Mouse (Mus musculus): ENCODE measurements around the gene Six1.
"Not testable (repeated sequence)": the region's sequence is repeated elsewhere in the genome, so short reads cannot be mapped to it uniquely, and the experiment has no call there.

Gene Six1

DNA sequence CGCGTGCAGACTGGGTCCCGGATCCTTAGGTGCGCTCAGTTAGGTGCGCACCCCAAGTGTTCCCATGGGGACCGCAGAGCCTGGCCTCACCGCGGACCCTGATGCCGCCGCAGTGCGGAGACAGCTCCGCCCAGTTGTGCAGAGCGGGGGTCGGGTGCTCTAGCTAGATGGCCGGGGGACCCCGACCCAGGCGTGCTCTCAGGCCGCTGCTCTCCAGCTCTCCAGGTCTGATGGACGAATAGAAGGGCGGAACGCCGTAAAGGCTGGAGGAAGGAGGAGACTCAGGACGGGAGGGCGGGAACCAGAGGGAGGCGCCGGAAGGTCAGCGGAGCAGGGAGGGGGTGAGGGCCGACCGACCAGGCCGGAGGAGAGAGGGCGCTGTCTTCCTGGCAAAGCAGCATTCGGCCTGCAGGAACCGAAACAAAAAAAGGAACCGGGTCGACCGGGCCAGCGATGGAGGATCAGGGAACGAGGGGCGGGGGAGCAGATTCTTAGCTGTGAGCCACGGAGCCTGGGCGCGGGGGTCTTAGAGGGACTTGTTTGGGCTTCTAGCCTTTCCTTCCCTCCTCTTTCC, at the start of gene Six1:
Six1 (minus strand) TSS at position 220 of the 574 bp plus-strand sequence.
- DNase-seq (ENCODE audit: low spot score in 2 of 2) = peak in 1 of 2 experiments; percentile 9

GRCm38 (mm10) chr12:73098593-73098992, 44.9 kb upstream of the Six1 start:
- DNase-seq (ENCODE audit: low spot score in 2 of 2) = no peak

DNA sequence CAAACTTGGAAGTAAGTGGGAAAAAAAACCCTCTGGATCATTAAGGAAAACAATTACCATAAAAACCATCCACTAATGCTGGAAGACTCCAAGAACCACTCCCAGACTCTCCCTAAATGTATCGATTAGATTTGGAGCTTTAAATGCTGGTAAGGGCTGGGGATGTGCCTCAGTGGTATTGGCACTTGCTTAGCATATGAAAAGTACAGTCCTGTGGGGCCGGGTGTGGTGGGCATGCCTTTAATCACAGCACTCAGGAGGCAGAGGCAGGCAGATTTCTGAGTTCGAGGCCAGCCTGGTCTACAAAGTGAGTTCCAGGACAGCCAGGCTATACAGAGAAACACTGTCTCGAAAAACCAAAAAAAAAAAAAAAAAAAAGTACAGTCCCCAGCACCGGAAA, 42.5 kb upstream of the Six1 start:
- DNase-seq (ENCODE audit: low spot score in 2 of 2) = not testable (repeated sequence)

DNA sequence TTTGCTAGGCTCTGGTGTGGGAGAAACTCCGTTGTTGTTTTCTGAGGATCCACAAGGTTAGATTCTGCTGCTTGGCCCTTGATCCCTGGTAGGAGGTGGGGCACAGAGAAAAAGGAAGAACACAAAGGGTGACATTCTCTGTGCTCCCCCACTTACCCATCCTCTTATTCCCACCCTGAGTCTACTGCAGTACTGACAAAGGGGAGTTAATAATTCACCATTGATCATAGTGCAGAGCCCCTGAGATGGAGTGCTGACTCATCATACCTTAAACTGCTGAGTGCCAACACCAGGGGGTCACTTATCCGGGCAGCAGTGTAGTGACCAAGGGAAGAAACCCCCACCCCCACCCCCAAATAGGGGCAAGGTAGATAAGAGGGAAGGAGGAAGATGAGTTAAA, 40.9 kb upstream of the Six1 start:
- DNase-seq (ENCODE audit: low spot score in 2 of 2) = no peak

- DNase-seq (ENCODE audit: low spot score in 2 of 2) = no peak
Observed at GRCm38 (mm10) chr12:73094189-73094588, 40.5 kb upstream of the Six1 start.

DNA sequence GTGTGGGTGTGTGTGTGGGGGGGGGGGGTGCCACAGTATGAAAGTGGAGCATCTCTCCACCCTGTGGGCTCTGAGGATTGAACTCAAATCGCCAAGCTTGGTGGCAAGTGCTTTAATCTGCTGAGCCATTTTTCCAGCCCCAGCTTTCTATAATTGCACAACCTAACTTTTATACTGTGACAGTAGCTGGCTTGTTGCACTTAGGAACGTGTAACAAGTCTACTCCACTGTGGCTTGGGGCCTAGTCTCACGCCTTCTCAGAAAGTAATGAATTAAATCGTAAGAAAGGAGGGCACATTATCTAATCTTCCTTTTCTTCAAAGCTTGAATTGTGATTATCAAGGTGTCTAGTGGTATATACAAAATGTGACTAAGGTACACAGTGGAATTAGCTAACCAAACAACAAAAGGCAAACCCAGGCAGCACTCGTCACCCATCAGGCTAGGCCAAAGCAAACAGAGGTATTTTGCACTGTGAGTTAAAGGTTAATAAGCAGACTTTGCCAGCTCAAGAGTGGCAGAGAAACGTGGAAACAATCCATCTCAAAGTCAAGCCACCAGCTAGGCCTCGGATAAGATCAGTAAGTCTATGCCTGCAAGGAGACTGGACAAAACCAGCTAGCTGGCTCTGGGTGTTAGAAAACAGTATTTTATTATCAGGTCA, 37.1 kb upstream of the Six1 start:
- DNase-seq (ENCODE audit: low spot score in 2 of 2) = no peak

GRCm38 (mm10) chr12:73088911-73089310, 35.2 kb upstream of the Six1 start:
- DNase-seq (ENCODE audit: low spot score in 2 of 2) = no peak

- no peak for DNase-seq (ENCODE audit: low spot score in 2 of 2)
Observed at GRCm38 (mm10) chr12:73088500-73088899, 34.8 kb upstream of the Six1 start.

DNA sequence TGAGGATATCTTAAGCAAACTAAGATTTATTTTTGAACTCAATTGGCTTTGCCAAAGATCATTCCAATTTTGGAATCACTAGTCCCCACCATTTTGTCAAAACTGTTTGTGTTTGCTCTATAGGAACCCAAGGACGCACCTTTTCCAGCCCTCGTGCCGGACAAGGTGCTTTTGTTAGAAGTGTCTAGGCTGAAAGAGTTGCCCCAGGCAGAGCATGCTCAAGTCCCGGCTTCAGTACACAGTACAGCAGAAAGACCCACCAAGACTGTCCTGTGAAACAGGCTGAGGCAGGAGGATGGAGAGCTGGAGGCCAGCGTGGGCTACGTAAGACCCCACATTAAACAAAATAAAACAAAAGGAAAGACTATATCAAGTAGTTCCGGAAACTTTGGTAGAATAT, 33.4 kb upstream of the Six1 start:
- DNase-seq (ENCODE audit: low spot score in 2 of 2) = no peak

GRCm38 (mm10) chr12:73085739-73086630, 32.3 kb upstream of the Six1 start:
- no peak for DNase-seq (ENCODE audit: low spot score in 2 of 2)

- DNase-seq (ENCODE audit: low spot score in 2 of 2) = no peak
Observed at GRCm38 (mm10) chr12:73083773-73084172, 30.1 kb upstream of the Six1 start.

DNA sequence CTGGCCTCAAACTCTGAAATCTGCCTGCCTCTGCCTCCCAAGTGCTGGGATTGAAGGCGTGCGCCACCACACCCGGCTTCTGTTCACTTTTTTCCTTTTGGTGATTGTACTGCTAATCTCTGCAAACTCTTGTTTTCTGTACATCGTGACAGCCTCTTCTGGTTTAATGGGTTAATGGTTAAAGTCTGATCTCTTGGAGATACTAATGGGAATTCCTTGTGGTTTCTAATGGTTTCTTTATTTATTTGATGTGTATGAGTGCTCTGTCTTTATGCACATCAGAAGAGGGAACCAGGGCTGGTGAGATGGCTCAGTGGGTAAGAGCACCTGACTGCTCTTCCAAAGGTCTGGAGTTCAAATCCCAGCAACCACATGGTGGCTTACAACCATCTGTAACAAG, 28.1 kb upstream of the Six1 start:
- not testable (repeated sequence) for DNase-seq (ENCODE audit: low spot score in 2 of 2)

GRCm38 (mm10) chr12:73060805-73061410, 7.2 kb upstream of the Six1 start:
- DNase-seq (ENCODE audit: low spot score in 2 of 2) = no peak

DNA sequence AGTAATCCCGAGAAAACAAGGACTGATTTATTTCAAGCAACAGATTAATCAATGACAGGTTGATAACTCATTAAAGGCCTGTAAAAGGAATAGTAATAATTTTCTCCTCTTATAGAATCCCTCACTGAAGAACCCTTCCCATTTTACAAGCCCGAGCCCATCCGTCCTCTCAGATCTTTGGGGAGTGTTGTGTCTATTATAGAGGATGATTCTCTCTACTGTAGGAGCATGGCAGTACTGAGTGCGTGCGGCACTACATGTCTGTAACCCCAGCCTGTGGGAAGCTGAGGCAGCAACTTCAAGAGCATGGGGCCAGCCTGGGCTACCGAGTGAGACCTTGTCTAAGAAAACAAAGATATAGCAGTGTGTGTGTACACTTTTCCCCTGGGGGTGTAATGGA, 3.8 kb upstream of the Six1 start:
- DNase-seq (ENCODE audit: low spot score in 2 of 2) = no peak

DNA sequence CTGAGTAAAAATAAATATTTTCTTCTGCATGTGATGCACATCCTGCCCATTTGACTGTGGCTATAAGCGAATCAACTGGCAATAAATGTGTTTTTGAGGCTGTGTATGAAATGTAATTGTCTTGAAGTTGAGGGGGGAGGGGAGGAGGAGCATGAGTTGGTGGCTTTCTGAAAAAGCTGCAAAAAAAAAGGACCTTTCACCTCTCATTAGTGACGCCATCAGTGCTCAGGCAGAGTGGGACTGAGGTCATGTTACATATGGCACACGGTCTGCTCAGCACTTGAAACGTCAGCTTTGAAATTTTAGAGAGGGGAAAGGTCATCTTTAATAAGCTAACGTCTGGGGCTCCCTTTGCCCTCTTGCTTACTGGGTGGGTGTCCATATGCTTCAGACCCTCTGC, 1.8 kb upstream of the Six1 start:
- no peak for DNase-seq (ENCODE audit: low spot score in 2 of 2)

- DNase-seq (ENCODE audit: low spot score in 2 of 2) = no peak
Observed at GRCm38 (mm10) chr12:73054576-73055185, 994 bp upstream of the Six1 start.

- DNase-seq (ENCODE audit: low spot score in 2 of 2) = no peak
Observed at GRCm38 (mm10) chr12:73052651-73053591, 766 bp downstream of the Six1 start.

DNA sequence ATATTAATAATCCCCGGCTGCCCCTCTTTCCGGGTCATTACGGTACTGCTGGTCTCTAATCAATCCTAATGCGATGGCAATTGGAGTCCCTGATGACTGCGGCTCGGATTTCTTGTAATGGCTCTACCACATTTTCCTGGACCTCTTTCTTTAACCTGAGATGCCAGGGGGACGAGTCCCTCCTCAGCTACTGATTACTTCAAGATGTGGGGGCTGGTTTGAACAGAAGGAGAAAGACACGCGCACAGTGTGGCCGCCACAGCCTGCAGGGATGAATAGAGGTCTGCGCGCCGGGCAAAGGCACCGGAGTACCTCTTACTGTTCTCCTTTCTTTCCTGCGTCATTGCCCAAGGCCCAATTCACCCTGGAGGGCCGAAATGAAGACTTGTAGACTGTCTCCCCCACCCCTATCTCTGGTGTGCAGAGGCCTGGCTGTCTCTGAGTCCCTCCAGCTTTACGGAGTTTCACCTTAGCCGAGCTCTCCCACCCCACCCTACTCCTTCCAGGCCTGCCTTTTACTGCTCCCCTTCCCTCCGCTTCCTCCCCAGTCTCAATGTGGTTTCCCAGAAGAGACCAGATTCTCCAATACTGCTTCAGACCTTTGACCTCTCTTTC, 1.5 kb downstream of the Six1 start:
- no peak for DNase-seq (ENCODE audit: low spot score in 2 of 2)

- DNase-seq (ENCODE audit: low spot score in 2 of 2) = no peak
Observed at GRCm38 (mm10) chr12:73050811-73051580, 2.7 kb downstream of the Six1 start.

DNA sequence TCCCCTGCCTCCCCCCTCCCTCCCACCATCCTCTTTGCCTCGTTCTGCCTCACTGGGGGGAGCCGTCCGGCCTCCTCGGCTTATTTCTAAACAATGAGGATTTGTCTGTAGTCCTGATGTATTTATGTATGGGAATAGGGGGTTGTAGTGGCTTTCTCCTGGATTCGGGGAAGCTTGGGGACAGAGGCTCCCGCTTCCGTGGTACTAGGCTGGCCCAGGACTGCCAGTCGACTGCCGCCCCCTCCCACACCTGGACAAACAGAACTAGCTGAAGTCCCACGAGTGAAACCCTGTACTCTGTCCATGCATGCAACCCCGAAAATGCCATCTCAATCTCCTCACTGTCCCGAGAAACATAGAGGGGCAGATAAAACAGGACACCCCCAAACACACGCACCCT, 3.4 kb downstream of the Six1 start:
- no peak for DNase-seq (ENCODE audit: low spot score in 2 of 2)
